Mouse (Mus musculus): ENCODE results near the gene Ifngr2. TPM values are rescaled to one million over a fixed set of nuclear protein-coding genes. Genes with fewer than 3 reads are reported as not detected.
A peak's percentile ranks its signal among the peaks of the same experiment; 100 is the strongest.
"Not testable (repeated sequence)": the region's sequence is repeated elsewhere in the genome, so short reads cannot be mapped to it uniquely, and the experiment has no call there.

The Ifngr2 gene
- 10 to 100 TPM; 27.5 to 31.9 TPM for total RNA-seq (2021)
- long read RNA-seq, experiment 1, transcript Ifngr2-201 (7 exons, 3,708 nt), result major isoform, 96 of 107 reads
- long read RNA-seq, experiment 1, partial matches to known transcripts, result 5 of 107 reads
- long read RNA-seq, experiment 1, other reads (novel, unspliced or antisense), result 6 of 107 reads
- long read RNA-seq, experiment 2, transcript Ifngr2-201 (7 exons, 3,708 nt), result major isoform, 47 of 51 reads
- long read RNA-seq, experiment 2, partial matches to known transcripts, result 0 of 51 reads
- long read RNA-seq, experiment 2, other reads (novel, unspliced or antisense), result 4 of 51 reads

- peak; percentile 90 for DNase-seq
Measured at GRCm38 (mm10) chr16:91546836-91547741, at the start of gene Ifngr2. Gene Ifngr2 (plus strand): TSS chr16:91547072.

GRCm38 (mm10) chr16:91498041-91498440, 48.8 kb upstream of the Ifngr2 start:
- DNase-seq, result no peak

GRCm38 (mm10) chr16:91504701-91505100, 42.2 kb upstream of the Ifngr2 start:
- DNase-seq, result no peak

- DNase-seq, result no peak
Measured at GRCm38 (mm10) chr16:91505116-91505601, 41.7 kb upstream of the Ifngr2 start.

GRCm38 (mm10) chr16:91506396-91506795, 40.5 kb upstream of the Ifngr2 start:
- DNase-seq, result no peak

GRCm38 (mm10) chr16:91512161-91512787, 34.6 kb upstream of the Ifngr2 start:
- peak; percentile 90 for DNase-seq

GRCm38 (mm10) chr16:91513099-91513498, 33.8 kb upstream of the Ifngr2 start:
- no peak for DNase-seq

- no peak for DNase-seq
Measured at GRCm38 (mm10) chr16:91517020-91517419, 29.9 kb upstream of the Ifngr2 start.

GRCm38 (mm10) chr16:91522040-91522439, 24.8 kb upstream of the Ifngr2 start:
- DNase-seq, result no peak

GRCm38 (mm10) chr16:91522479-91523309, 24.2 kb upstream of the Ifngr2 start:
- DNase-seq, result peak; percentile 73

- no peak for DNase-seq
Measured at GRCm38 (mm10) chr16:91524206-91524605, 22.7 kb upstream of the Ifngr2 start.

GRCm38 (mm10) chr16:91526274-91526673, 20.6 kb upstream of the Ifngr2 start:
- DNase-seq, result no peak

- peak; percentile 61 for DNase-seq
Measured at GRCm38 (mm10) chr16:91527051-91527450, 19.8 kb upstream of the Ifngr2 start.

GRCm38 (mm10) chr16:91527500-91527899, 19.4 kb upstream of the Ifngr2 start:
- no peak for DNase-seq

GRCm38 (mm10) chr16:91528578-91528977, 18.3 kb upstream of the Ifngr2 start:
- DNase-seq, result no peak

- DNase-seq, result not testable (repeated sequence)
Measured at GRCm38 (mm10) chr16:91530830-91531229, 16.0 kb upstream of the Ifngr2 start.

GRCm38 (mm10) chr16:91531856-91532255, 15.0 kb upstream of the Ifngr2 start:
- DNase-seq, result no peak

GRCm38 (mm10) chr16:91532429-91532828, 14.4 kb upstream of the Ifngr2 start:
- no peak for DNase-seq

GRCm38 (mm10) chr16:91533097-91534001, 13.5 kb upstream of the Ifngr2 start:
- no peak for DNase-seq

GRCm38 (mm10) chr16:91534477-91534876, 12.4 kb upstream of the Ifngr2 start:
- peak; percentile 44 for DNase-seq

- no peak for DNase-seq
Measured at GRCm38 (mm10) chr16:91534888-91535287, 12.0 kb upstream of the Ifngr2 start.
